Mouse (Mus musculus): ENCODE results near the gene Tgds. TPM values are rescaled to one million over a fixed set of nuclear protein-coding genes. Genes with fewer than 3 reads are reported as not detected.

Gene Tgds
- total RNA-seq, 2 experiments from 2014 or later, result 9.5 to 10.1 TPM

GRCm38 (mm10) chr14:118069439-118070079 is 63.0 kb downstream of the Tgds start:
- intact Hi-C loops (cut with DNase I), result no loop called here
- no peak for DNase-seq (ENCODE audit: low spot score)

Other genes with a start within 250 kb of the Tgds start
- gene Dct, start 80.5 kb downstream of the Tgds start, total RNA-seq (2021), result 1 to 10 TPM; 2.1 to 2.7 TPM
- gene Gpr180, start 4.4 kb upstream of the Tgds start, total RNA-seq (2021), result 10 to 100 TPM; 20.3 to 21.1 TPM
- not detected for gene Sox21, start 104.3 kb upstream of the Tgds start, total RNA-seq (2021)
- not detected for gene Gm9376, start 134.2 kb upstream of the Tgds start, total RNA-seq (2021)

All from heart, postnatal 25 days (tissue).